Mouse (Mus musculus) kidney, adult 11 months (tissue): Measurements from ENCODE around the gene Myo15b.
"Not testable (repeated sequence)": the region's sequence is repeated elsewhere in the genome, so short reads cannot be mapped to it uniquely, and the experiment has no call there.

Experiments used
- DNase-seq: peaks from one replicate; pipeline ENCODE4 v3.0.0; 2022

Gene Myo15b

DNA sequence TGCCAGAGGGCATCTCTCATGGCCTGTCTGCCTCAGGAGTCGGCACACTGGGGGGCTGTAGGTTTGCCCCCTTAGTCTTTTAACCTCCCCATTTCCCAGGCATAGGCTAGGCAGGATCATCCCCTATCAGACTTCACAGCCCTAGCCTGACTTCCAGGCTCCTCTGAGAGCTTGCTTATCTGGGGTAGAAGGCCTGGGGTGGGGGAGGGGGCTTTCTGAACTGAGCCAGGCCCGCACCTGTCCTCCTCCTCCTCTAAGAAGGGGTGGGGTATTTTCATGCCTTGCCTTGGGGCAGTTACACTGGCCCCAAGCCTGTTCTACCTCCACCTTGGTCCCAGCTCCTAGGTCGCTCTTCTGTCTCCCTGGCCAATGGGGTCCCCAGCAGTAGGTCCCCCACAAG lies 26.7 kb upstream of the Myo15b start:
- DNase-seq: no peak

- no peak for DNase-seq
Measured at GRCm38 (mm10) chr11:115832064-115832463, 26.1 kb upstream of the Myo15b start.

GRCm38 (mm10) chr11:115832523-115832922 lies 25.7 kb upstream of the Myo15b start:
- peak; percentile 93 for DNase-seq

DNA sequence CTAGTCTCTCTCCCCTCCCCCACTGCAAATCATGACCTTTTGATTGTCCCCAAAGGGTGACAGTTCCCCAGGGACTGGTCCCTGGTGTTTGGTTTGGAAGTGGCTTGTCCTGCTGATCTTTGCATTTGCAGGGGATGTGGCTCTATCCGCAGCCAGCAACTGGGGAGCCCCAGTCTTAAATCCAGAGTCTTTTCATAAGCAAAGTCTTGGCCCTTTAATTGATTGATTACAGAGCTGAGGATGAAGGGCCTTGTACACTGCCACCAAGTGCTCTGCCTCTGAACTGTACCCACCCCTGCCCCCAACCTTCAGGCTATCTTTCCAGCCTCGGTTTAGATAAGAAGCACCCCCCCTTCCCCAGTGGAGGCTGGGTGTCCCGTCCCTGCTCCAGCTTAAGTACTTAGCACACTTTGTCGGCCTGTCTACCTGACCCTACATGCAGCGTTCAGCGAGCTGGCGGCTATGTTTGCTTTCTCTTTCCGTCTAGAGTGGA lies 25.1 kb upstream of the Myo15b start:
- DNase-seq: peak; percentile 61

DNA sequence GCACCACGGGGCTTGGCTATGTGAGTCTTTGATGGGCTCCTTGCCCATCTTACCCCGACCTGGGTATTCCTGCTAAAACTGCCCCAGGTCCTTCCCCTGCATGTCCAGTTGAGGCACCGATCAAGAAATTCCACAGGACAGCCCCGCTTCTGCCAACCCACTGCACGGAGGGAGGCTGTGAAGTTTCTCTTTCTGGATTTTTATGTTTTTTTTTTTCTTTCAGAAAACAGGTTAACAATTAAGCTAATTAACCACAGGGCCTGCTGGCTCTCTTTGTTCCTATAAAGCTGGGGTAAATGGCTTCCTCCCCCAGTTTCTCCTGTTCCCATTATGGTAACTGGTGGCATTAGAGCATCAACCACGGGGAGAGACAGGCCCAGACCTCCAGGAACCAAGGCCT lies 24.2 kb upstream of the Myo15b start:
- DNase-seq: no peak

GRCm38 (mm10) chr11:115836656-115837395 lies 21.4 kb upstream of the Myo15b start:
- DNase-seq: peak; percentile 80

DNA sequence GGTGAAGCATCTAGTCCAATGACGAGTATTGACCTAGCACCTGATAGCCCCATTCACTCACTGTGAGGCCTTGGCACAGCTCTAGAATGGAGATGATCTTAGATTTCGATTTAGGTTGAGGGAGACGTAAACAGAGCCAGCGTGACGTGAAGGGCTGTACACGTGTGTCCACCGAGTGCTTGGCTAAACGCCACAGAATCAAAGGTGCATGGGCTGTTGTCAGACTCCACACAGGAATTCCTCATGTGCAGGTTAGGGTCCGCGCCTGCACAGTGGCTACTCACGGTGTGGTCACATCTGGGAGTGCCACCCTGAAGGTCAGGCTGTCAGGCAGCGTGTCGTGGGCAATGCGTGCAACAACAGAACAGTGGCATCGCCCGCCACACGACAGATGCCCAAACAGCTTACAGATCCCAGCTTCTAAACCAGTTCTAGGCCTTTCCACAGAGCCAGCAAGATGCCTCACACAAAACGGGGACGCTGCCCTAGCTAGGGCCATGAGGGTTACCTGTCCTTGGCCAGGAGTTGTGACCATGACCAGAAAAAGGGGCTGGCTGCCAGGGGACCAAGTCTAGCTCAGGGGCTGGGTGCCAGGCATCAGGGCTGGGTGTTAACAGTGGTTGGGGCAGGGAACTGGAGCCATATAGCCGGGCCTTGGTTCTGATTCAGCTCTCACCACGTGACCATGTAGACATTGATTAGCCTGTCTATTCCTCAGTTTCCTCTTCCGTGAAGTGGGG lies 20.4 kb upstream of the Myo15b start:
- peak; percentile 60 for DNase-seq

DNA sequence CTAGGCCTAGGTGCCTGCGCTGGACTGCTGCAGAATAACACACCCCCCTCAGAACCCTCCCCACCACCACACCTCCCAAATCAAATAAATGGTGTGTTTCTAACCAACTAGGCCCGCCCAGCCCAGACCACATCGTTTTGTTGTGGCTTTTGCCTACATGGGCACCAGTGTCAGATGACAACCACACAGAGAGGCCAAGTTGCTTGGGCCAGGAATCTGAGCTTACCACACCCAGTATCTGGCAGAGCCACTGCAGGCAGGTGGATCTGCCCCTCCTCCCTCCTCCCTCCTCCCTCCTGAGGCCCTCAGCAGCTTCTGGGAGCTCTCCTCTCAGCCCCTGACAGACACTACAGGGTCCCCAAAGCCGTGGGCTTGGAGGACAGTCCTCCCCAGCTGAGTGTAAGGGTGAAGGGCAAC lies 19.3 kb upstream of the Myo15b start:
- peak; percentile 75 for DNase-seq

DNA sequence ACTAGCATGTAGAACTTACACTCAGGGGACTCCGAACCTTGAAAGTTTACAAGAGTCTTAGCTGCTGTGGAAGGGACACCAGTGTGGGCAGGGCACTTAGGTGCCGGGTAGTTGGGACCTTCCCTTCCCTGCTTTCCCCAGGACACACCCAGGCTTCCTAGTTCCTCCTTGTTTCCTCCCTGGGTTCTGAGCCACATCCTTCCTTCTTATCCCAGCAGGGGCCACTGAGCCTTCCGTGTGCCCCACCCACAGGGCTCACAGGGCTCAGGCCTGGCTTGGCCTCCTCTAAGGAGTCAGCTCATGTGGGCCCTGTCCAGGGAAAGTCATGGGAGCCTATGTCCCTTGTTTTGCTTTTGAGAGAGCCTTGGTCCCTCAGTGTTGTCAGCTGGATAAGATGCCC lies 18.5 kb upstream of the Myo15b start:
- DNase-seq: no peak

- DNase-seq: no peak
Measured at GRCm38 (mm10) chr11:115841044-115841443, 17.2 kb upstream of the Myo15b start.

- DNase-seq: peak; percentile 60
Measured at GRCm38 (mm10) chr11:115841961-115842550, 16.1 kb upstream of the Myo15b start.

GRCm38 (mm10) chr11:115843141-115843890 lies 14.9 kb upstream of the Myo15b start:
- peak; percentile 49 for DNase-seq

- DNase-seq: peak; percentile 97
Measured at GRCm38 (mm10) chr11:115843891-115844239, 14.3 kb upstream of the Myo15b start.

- peak; percentile 80 for DNase-seq
Measured at GRCm38 (mm10) chr11:115844240-115844639, 14.0 kb upstream of the Myo15b start.

DNA sequence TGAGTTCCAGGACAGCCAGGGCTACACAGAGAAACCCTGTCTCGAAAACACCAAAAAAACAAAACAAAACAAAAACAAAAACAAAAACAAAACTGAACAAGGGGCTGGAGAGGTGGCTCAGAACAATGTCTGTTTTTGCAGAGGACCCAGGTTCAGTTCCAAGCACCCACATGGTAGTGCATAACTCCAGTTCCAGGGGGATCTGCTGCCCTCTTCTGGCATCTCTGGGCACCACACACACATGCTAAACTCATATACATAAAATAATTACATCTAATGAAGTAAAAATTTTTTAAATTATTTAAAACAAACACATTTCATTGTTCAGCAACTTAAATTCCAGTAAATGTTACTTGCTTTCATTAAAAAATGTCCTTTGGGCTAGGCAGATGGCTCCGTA lies 12.4 kb upstream of the Myo15b start:
- no peak for DNase-seq

- DNase-seq: no peak
Measured at GRCm38 (mm10) chr11:115854674-115855073, 3.5 kb upstream of the Myo15b start.

DNA sequence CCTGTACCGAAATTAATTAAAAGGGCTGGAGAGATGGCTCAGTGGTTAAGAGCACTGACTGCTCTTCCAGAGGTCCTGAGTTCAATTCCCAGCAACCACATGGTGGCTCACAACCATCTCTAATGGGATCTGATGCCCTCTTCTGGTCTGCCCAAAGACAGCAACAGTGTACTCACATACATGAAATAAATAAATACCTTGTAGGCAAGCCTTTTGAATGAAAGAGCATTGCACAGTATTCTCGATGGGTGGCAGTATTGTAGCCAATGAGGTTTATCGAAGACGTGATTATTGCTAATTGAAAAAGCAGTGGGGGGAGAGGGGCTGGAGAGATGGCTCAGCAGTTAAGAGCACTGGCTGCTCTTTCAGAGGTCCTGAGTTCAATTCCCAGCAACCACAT lies 1.1 kb upstream of the Myo15b start:
- DNase-seq: not testable (repeated sequence)

DNA sequence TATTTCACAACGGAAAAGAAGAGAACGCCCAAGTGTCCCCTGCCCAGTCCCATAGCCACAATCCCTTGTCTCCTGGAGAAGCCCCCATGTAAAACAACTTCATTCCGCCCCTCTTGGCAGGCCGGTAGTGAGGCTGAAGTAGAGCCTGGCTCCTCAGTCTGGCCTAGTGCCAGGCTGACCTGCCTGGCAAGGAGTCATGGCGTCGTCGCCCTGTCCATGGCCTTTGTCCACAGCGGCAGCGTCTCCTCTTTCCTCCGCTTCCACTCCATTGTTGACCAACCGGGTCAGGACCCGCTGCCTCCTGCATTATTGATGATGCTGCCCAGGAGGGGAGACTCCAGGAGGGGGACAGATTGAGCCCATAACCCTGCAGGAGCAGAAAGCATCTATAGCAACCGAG lies 270 bp upstream of the Myo15b start:
- peak; percentile 30 for DNase-seq

DNA sequence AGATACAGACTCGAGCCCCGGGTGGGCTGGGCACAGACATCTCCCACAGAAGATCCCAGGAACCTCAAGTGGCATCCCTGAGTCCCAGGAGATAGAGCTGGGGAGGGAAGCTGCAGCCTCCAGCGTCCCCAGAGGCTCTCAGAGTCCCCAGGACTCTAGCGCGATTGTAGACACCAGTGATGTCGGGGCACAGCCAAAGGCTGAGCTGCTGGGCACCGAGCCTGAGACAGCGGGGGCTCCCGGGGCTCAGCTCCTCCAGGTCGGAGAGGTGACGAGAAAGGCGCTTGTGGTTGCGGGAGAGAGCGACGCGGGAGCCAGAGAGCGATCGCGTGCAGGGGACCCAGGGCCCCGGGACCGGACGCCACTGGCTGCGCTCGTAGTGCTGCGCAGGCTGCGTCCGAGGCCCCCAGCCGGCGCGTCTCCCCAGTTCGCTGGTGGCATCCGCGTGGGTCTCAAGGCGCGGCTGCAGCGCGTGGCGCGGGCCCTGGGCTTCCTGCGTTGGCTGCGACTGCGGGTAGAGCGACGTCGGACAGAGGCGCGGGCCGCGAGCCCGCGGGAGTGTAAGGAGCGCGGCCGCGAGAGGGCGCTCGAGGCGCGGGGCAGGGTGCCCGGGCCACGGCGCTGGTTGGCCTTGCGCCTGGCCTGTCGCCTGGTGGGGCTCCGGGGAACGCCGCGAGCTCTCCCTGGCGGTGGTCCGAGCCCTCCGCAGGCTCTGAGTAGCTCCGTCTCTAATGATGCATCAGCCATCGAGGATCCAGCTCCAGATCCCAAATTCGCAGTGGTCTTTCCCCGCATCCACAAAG lies 1.1 kb downstream of the Myo15b start:
- peak; percentile 82 for DNase-seq

- DNase-seq: no peak
Measured at GRCm38 (mm10) chr11:115863895-115864294, 5.7 kb downstream of the Myo15b start.

- no peak for DNase-seq
Measured at GRCm38 (mm10) chr11:115869393-115869792, 11.2 kb downstream of the Myo15b start.

DNA sequence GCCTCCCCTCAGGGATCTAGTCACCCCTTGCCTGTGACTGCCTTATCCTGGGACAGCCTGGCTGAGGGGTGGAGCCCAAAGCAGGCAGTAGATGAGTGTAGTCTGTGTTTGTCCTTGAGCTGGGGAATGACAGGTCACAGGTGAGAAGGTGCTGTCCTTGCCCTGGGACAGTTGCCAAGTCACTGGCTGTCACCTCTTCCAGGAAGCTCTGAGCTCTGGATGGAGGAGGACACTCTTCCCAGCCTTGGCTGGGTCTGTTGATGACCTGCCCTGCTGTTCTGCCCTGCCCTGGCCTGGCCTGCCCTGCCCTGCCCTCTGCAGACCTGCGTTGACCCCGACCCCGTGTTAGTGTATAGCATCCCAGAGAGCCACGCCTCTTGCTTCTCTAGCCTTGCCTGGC lies 14.2 kb downstream of the Myo15b start:
- DNase-seq: no peak
